Mouse (Mus musculus) urinary bladder, postnatal 4 days (tissue): ENCODE results near the gene Cant1.
"Not testable (repeated sequence)": the region's sequence is repeated elsewhere in the genome, so short reads cannot be mapped to it uniquely, and the experiment has no call there.

Experiments used
- DNase-seq, 2 experiments: peaks; one replicate each; pipeline ENCODE4 v3.0.0; 2021 to 2022; ENCODE audit warnings: low spot score in 2 of 2

Gene Cant1

GRCm38 (mm10) chr11:118408051-118408740 lies 10.7 kb downstream of the Cant1 start:
- DNase-seq, result no peak

GRCm38 (mm10) chr11:118407318-118407910 lies 11.5 kb downstream of the Cant1 start:
- DNase-seq, result no peak

- DNase-seq, result peak in 1 of 2 experiments; percentile 41
These were observed 12.4 kb downstream of the Cant1 start for GRCm38 (mm10) chr11:118406521-118406920.

DNA sequence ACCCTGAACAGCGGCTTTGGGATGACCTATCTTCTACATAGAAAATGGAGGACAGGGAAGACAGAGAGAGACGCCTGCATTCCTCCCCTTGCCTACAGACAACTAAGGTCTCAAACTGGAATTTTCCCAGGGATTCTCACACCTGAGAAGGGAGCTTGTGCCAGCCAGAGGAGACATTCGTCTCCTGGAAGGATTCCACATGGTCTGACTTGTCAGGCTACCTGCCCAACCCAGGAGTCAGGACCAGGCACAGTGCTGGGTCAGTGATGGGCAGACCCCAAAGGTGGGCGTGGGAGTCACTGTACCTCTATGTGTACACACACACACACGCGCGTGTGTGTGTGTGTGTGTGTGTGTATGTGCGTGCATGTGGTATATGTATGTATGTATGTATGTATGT lies 13.6 kb downstream of the Cant1 start:
- peak in 1 of 2 experiments; percentile 53 for DNase-seq

GRCm38 (mm10) chr11:118403951-118404899 lies 14.7 kb downstream of the Cant1 start:
- DNase-seq, result peak in 1 of 2 experiments; percentile 55

DNA sequence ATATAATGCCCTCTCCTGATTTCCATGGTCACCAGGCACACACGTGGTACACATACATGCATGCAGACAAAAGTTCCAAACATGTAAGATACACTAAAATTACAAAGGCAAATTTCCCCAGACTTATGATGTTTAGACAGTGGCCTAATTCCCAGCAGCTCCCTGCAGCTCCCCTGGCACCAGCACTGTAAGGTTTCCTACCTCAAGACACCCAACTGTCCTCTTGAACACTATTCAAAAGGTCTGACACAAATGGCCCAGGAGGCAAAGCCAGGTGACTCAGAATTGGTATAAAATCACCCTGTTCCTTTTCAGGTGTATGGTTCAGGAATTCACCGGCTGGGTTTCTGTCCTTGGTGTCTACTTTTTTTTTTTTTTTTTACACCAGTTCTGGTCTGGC lies 15.7 kb downstream of the Cant1 start:
- DNase-seq, result no peak

GRCm38 (mm10) chr11:118401760-118402280 lies 17.1 kb downstream of the Cant1 start, which contains the start of gene Lgals3bp:
Lgals3bp (minus strand) TSS chr11:118402092.
- peak in 1 of 2 experiments; percentile 62 for DNase-seq

- peak in 1 of 2 experiments; percentile 51 for DNase-seq
These were observed 17.7 kb downstream of the Cant1 start for GRCm38 (mm10) chr11:118401195-118401594.

GRCm38 (mm10) chr11:118400566-118400936 lies 18.3 kb downstream of the Cant1 start:
- peak in 1 of 2 experiments; percentile 55 for DNase-seq

- DNase-seq, result no peak
These were observed 18.9 kb downstream of the Cant1 start for GRCm38 (mm10) chr11:118399891-118400565.

- DNase-seq, result peak in 1 of 2 experiments; percentile 52
These were observed 20.9 kb downstream of the Cant1 start for GRCm38 (mm10) chr11:118397806-118398530.

DNA sequence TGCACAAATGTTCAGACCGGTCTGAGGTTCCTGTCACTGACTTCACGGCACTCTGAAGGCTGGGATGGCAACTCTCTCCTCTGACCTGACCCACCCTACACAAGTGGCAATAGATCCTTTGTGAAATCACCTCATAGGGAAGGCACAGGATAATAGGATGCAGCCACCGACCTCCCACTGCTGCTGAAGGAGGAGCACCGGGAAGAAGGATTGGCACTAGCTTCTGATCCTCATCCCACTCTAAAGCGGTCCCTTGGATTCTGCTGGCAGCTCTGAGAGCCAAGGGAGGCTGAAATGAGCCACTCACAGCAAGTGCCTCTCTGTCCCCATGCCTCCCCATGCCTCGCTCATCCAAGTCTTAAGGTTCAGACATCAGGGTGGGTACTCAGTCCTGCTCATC lies 24.3 kb downstream of the Cant1 start:
- no peak for DNase-seq

DNA sequence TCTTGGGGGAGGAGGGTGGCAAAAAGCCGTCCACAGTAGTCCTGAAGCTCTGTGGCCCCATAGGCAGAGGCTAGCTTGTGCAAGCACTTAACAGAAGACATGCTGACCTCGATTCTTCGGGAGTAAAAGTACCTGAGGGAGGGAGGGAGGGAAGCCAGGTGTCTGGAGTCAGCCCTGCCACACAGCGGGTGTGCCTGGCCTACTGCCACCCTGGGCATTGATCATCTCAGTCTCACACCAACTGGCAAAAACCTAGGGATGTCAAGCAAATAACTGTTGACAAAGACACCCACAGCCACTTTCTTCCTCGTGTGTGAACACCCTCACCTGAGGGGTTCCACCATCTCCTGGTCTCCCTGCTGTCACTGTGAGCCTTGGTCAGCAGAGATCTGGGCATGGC lies 24.9 kb downstream of the Cant1 start:
- no peak for DNase-seq

GRCm38 (mm10) chr11:118387816-118388215 lies 31.1 kb downstream of the Cant1 start:
- DNase-seq, result peak in 1 of 2 experiments; percentile 55

DNA sequence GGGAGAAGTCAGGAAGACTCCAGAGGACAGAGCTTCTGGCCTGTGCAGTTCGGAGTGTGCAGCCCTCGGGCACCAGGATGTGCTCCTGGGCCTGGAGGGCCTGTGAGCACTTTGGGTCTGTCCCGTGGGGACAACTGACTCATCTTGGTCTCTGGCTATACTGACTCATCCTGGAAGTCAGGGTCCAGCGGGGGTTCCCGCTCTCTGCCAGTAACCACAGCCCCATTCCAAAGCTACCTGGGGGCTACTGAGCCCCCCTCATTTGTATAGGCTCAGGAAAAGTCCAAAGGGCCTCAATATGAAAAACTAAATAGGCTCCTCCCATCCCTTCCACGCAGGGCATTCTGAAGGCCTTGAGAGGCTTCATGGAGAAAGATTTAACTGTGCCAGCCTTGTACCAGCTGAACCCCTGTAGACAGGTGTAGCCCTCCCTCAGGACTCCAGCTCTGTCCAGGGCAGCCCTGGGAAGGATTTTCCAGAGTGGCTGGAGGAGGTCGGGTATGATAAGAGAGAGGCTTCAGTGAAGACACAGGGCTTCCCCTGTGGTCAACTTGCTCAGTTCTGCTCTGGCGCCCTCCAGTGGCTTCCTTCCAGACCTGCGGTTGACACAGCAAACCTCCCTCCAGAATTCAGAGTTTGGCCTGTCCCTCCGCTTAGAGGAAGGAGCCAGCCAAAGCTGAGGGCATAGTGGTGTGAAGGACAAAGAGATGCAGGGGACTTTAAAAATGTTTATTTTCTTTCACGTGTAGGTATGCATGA lies 39.5 kb downstream of the Cant1 start:
- DNase-seq, result peak; percentile 77 to 90

- peak in 1 of 2 experiments; percentile 44 for DNase-seq
These were observed 40.2 kb downstream of the Cant1 start for GRCm38 (mm10) chr11:118378656-118379055.

GRCm38 (mm10) chr11:118376323-118376722 lies 42.6 kb downstream of the Cant1 start:
- not testable (repeated sequence) for DNase-seq

DNA sequence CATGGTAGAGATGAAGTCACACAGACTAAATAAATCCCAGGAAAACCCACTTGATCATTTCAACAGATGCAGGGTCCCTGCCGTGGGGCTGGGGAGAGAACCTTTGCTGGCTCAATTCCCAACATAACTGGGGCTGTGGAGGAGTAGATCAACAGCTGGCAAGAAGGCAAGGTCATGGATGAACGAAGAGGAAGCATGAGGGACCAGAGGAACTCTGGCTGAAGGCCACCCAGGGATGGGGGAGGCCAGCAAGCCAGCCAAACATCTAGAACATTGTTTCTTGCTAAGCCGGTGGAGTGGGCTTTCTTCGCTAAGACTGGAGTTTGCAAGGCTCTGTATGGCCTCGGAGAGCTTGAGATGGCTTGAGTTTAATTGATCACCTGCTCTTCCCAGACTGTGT lies 43.0 kb downstream of the Cant1 start:
- peak; percentile 55 to 56 for DNase-seq

DNA sequence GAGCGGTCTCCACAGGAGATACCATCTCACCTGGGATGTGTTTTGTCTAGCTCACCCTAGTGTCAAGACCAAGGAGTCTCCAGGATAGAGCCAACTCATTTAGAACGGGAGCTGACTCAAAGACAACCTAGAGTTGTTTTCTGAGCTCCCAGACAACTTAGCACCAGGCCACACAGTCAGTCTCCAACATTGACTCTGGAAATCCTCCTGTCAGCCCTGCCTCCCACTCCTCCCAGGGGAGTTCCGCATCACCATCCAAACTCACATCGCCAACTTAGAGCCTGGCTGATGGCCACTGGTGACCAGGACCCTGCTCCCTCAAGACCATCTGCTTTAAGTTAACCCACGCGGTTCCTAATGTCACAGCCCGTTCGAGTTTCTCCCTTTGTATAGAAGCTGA lies 43.4 kb downstream of the Cant1 start:
- peak in 1 of 2 experiments; percentile 49 for DNase-seq

GRCm38 (mm10) chr11:118375006-118375405 lies 43.9 kb downstream of the Cant1 start:
- peak in 1 of 2 experiments; percentile 36 for DNase-seq
